Mouse (Mus musculus) lung, postnatal 0 days (tissue): ENCODE data around the gene Zan. TPM values are rescaled to one million over a fixed set of nuclear protein-coding genes. Genes with fewer than 3 reads are reported as not detected.
"Not testable (repeated sequence)": the region's sequence is repeated elsewhere in the genome, so short reads cannot be mapped to it uniquely, and the experiment has no call there.

Experiments used
- ATAC-seq: fragments of 200-750 bp; cut with Nextera tagmentation; 2 replicates; pipeline ENCODE4 v1.8.0; 2017; ENCODE audit warnings: moderate library complexity
- DNase-seq: peaks from one replicate; pipeline ENCODE4 v3.0.0-alpha.2; 2016; ENCODE audit warnings: low spot score
- H3K27ac ChIP-seq: fragments of 300-500 bp; sonication (generic); 2 replicates; pipeline ENCODE4 v1.5.1; 2014; ENCODE audit warnings: antibody characterized with exemption, mild to moderate bottlenecking, low read length, mixed read lengths
- H3K27me3 ChIP-seq: fragments of 300-500 bp; sonication (generic); replicated peaks from 2 replicates; pipeline ENCODE4 v1.6.1; 2014; ENCODE audit warnings: low read length, mixed read lengths; ENCODE audit not compliant: insufficient read depth
- H3K36me3 ChIP-seq: fragments of 300-500 bp; sonication (generic); 2 replicates; pipeline ENCODE4 v1.6.1; 2014; ENCODE audit warnings: low read length, mixed read lengths; ENCODE audit not compliant: insufficient read depth
- H3K4me1 ChIP-seq: fragments of 300-500 bp; sonication (generic); 2 replicates; pipeline ENCODE4 v1.6.1; 2014; ENCODE audit warnings: antibody characterized with exemption, low read depth, low read length, mixed read lengths; ENCODE audit not compliant: insufficient read depth
- H3K4me2 ChIP-seq: fragments of 300-500 bp; sonication (generic); replicated peaks from 2 replicates; pipeline ENCODE4 v1.6.1; 2014; ENCODE audit warnings: low read depth, mild to moderate bottlenecking, low read length, moderate library complexity, mixed read lengths
- H3K4me3 ChIP-seq: fragments of 300-500 bp; sonication (generic); 2 replicates; pipeline ENCODE4 v1.5.1; 2014; ENCODE audit warnings: low read depth, low read length
- H3K9ac ChIP-seq: fragments of 300-500 bp; sonication (generic); replicated peaks from 2 replicates; pipeline ENCODE4 v1.6.1; 2014; ENCODE audit warnings: low read depth, mild to moderate bottlenecking
- H3K9me3 ChIP-seq: fragments of 300-500 bp; sonication (generic); 2 replicates; pipeline ENCODE4 v1.6.1; 2016; ENCODE audit warnings: low read length, mixed read lengths
- CTCF ChIP-seq: IDR thresholded peaks from 2 replicates; pipeline ENCODE4 v1.5.1; 2016; ENCODE audit warnings: antibody characterized with exemption, mild to moderate bottlenecking
- EP300 ChIP-seq: IDR thresholded peaks from 2 replicates; pipeline ENCODE4 v1.6.1; 2016; ENCODE audit warnings: antibody characterized with exemption, mild to moderate bottlenecking, control low read depth
- WGBS: fragments of 180-500 bp; shearing (Covaris S2); extraction: QIAGEN DNeasy Blood & Tissue Kit; methylation state at CpG from one replicate; pipeline ENCODE4 v1.1.7; 2014; 5-methylcytosine and 5-hydroxymethylcytosine counted together
- polyA plus RNA-seq: library from polyadenylated mRNA; unstranded; fragments of >200 nt; fragmentation: Nextera tagmentation; extraction: Ambion mirVana; gene quantifications from 2 replicates; pipeline ENCODE4 v1.2.1, GENCODE M21; 2015

Zan gene
- polyA plus RNA-seq, 1 experiment from 2014 or later, result 0.11 TPM

DNA sequence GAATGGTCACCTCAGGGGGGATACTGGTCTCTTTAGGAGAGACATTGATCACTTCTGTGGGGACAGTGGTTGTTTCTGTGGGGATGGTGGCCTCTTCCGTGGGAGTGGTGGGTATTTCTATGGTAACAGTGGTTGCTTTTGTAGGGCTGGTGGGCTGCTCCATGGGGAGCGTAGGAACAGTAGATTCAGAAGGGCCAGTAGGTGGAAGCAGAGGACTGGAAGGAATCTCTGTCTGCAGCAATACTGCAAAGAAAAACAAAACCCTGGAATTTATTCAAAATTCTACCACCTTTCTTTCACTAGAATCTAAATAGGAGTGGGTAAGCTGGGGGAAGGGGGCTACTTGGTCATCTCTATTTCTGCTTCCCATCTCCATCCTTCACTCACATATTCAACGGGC is 11.8 kb downstream of the Zan start:
- ATAC-seq, result no peak
- no peaks in the 10 kb centered on the region for H3K4me1 ChIP-seq
- H3K9ac ChIP-seq, result no peak overlapping the region
- peak; percentile 55 for DNase-seq
- H3K36me3 ChIP-seq, result no peaks in the 10 kb centered on the region
- TF ChIP-seq CTCF (peak; percentile 54), EP300 (no peak)
- no peaks in the 10 kb centered on the region for H3K9me3 ChIP-seq
- H3K27me3 ChIP-seq, result no peaks in the 10 kb centered on the region
- H3K4me2 ChIP-seq, result no peak overlapping the region
- no peak overlapping the region for H3K4me3 ChIP-seq
- H3K27ac ChIP-seq, result no peak overlapping the region
- WGBS, result 31% methylated on average over 3 of the region's 3 CpGs

DNA sequence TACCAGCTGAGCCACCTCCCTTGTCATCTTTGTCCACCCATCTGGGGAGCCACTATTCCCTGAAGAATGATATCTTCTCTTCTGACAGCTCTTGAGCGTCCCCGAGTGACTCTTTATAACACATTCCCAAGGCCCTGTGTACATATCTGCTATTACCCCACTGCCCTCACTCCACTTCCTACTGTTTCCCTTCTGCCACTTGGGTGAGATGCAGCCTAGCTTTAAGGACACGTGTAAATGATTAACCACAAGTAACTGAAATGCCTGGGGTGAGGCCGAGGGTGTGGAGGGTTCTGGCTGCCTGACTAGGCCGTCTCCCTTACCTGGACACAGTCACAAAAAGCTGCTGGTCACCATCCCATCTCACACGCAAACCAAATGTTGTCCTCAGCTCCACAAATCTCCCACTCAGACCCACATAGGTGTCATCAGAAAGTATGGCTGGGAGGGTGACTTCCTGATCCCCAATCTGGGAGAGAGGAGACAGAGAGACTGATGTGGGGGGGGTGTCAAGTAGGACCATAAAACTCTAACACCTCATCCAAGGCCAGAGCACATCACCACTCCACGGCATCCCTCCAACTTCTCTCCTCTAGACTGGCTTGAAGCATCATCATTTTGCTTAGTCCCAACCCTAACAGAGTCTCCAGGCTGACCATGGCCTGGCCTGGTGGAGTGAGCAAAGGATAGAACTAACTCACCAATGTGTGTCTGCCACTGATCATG is 20.8 kb downstream of the Zan start:
- DNase-seq, result peak; percentile 94
- Histone ChIP-seq H3K4me1 (no peaks in the 10 kb centered on the region), H3K27ac (no peak overlapping the region), H3K9me3 (no peaks in the 10 kb centered on the region), H3K36me3 (no peaks in the 10 kb centered on the region), H3K4me2 (no peak overlapping the region), H3K9ac (no peak overlapping the region), H3K4me3 (no peak overlapping the region), H3K27me3 (no peaks in the 10 kb centered on the region)
- WGBS, result 32% methylated on average over 7 of the region's 7 CpGs
- TF ChIP-seq EP300 (peak; percentile 75), CTCF (peak; percentile 48)
- peak; percentile 99 for ATAC-seq

DNA sequence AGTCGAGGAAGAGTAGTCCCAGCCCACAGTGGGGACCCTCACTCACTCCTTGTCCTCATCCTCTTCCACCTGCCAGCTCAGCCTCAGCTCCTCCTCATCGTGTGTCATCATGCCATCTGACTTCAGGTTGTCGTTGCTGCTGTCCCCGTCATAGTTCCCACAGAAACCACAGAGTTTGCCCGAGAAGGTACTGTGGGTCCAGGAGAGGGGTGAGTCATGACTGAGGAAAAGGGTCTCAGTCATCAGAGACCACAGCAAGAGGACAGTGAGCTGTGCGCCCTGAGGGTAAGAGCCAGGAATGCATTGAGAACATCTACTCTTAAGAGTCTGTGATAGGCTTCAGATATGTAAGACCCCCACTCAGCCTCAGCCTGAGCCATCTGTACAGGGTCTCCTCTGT is 21.7 kb downstream of the Zan start:
- Histone ChIP-seq H3K4me3 (no peak overlapping the region), H3K4me2 (no peak overlapping the region), H3K9me3 (no peaks in the 10 kb centered on the region), H3K27me3 (no peaks in the 10 kb centered on the region), H3K27ac (no peak overlapping the region; the same call in 1 of the 2 replicates), H3K36me3 (no peaks in the 10 kb centered on the region), H3K9ac (no peak overlapping the region), H3K4me1 (no peaks in the 10 kb centered on the region)
- WGBS, result 55% methylated on average over 6 of the region's 6 CpGs
- ATAC-seq (no peak), DNase-seq (peak; percentile 13)
- TF ChIP-seq EP300, result no peak
- TF ChIP-seq CTCF, result no peak

DNA sequence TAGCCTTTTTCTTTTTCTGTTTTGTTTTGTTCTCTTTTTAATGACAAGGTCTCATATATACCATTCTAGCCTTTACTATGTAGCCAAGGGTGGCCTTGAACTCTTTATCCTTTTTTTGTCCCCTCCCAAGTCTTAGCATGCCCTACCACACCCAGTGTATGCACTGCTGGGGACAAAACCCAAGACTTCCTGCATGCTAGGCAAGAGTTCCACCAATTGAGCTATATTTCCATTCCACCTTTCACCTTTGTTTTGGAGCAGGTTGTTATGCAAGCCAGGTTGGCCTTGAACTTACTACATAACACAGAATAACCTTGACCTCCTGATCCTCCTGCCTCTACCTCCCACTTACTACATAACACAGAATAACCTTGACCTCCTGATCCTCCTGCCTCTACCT is 31.3 kb downstream of the Zan start:
- no peaks in the 10 kb centered on the region for H3K9me3 ChIP-seq
- ATAC-seq (no peak), DNase-seq (no peak)
- TF ChIP-seq EP300, result no peak
- TF ChIP-seq CTCF, result no peak
- H3K4me3 ChIP-seq, result no peak overlapping the region
- H3K27me3 ChIP-seq, result no peaks in the 10 kb centered on the region
- H3K9ac ChIP-seq, result no peak overlapping the region
- no peak overlapping the region for H3K4me2 ChIP-seq
- H3K4me1 ChIP-seq, result no peaks in the 10 kb centered on the region
- no peak overlapping the region for H3K27ac ChIP-seq
- no peaks in the 10 kb centered on the region for H3K36me3 ChIP-seq

DNA sequence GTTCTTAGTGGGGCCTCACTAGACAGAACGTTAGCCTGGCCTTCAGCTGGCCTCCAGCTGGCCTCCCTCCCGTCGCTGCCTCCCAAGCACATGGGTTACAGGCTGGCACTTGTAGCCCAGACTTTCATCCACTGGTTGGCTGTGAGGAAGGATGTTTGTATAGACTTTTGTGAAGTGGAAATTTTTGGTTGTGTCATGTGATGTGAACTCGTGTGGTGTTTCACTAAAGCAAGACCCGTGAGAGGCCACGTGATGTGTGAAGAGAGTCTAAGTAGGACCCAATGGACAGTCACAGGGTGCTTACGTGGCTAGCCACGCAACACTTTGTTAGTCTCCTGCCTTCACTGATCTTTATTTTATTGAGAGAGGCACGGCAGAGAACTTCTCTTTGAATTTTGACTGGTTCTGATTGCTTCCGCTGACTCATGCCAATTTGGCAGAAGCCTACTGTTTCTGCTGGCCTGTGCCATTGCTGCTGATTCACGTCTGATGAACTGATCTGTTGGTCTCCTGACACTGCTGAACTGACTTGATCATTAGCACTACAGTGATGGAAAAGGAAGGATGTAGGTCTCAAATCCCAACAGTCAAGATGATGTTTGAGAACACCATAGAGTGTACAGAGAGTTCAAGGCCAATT is 36.5 kb downstream of the Zan start:
- Histone ChIP-seq H3K27ac (no peak overlapping the region), H3K9ac (no peak overlapping the region), H3K36me3 (no peaks in the 10 kb centered on the region), H3K9me3 (no peaks in the 10 kb centered on the region), H3K4me3 (no peak overlapping the region), H3K4me1 (no peaks in the 10 kb centered on the region), H3K27me3 (no peaks in the 10 kb centered on the region), H3K4me2 (no peak overlapping the region)
- ATAC-seq (peak; percentile 83), DNase-seq (peak; percentile 43)
- WGBS, result 46% methylated on average over 11 of the region's 11 CpGs
- TF ChIP-seq EP300, result no peak
- TF ChIP-seq CTCF, result no peak

DNA sequence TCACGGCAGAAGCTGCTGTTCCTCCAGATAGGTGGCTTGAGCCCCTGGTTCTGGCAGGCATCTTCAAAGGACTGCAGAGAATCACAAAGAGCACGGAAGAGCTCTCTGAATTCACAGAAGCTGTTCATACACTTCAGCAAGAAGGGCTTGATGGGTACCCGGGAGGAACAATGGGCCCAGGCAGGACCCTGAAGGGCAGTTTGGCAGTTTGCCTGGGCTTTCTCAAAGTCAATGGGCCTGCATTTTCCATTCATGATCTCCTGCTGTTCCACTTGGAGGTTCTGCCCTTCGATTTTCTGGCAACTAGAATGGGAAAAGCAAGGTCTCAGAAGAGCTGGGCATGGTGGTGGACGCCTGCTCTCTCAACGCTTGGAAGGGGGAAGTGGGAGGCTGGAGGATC is 43.0 kb downstream of the Zan start:
- ATAC-seq, result no peak
- Histone ChIP-seq H3K9me3 (no peaks in the 10 kb centered on the region), H3K9ac (no peak overlapping the region), H3K4me3 (no peak overlapping the region), H3K27ac (no peak overlapping the region), H3K4me1 (no peaks in the 10 kb centered on the region), H3K27me3 (no peaks in the 10 kb centered on the region), H3K36me3 (no peaks in the 10 kb centered on the region), H3K4me2 (no peak overlapping the region)
- DNase-seq, result no peak
- TF ChIP-seq EP300 (no peak), CTCF (no peak)
- 27% methylated on average over 6 of the region's 6 CpGs for WGBS

DNA sequence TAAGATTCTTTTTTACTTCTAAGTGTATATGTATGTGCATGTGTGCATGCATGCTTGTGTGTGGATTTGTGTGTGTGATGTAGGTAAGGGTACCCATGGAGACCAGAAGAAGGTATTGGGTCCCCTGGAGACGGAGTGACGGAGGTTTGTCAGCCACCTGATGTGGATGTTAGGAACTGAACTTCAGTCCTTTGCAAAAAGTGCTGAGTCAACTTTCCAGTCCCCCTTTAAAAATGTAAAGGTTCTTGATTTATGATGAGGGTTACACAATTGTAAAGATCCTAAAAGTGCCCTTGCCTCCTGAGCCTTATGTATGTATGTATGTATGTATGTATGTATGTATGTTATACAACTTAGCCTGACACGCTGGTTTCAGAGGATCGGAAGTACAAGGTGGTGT is 46.5 kb downstream of the Zan start:
- not testable (repeated sequence) for H3K4me3 ChIP-seq, DNase-seq, H3K27ac ChIP-seq, H3K9ac ChIP-seq, H3K27me3 ChIP-seq, H3K4me1 ChIP-seq, H3K36me3 ChIP-seq, H3K4me2 ChIP-seq, H3K9me3 ChIP-seq, ATAC-seq
- WGBS, result 70% methylated on average over 4 of the region's 4 CpGs
